Mouse (Mus musculus): ENCODE measurements around the gene Prrc2a.

Gene Prrc2a

DNA sequence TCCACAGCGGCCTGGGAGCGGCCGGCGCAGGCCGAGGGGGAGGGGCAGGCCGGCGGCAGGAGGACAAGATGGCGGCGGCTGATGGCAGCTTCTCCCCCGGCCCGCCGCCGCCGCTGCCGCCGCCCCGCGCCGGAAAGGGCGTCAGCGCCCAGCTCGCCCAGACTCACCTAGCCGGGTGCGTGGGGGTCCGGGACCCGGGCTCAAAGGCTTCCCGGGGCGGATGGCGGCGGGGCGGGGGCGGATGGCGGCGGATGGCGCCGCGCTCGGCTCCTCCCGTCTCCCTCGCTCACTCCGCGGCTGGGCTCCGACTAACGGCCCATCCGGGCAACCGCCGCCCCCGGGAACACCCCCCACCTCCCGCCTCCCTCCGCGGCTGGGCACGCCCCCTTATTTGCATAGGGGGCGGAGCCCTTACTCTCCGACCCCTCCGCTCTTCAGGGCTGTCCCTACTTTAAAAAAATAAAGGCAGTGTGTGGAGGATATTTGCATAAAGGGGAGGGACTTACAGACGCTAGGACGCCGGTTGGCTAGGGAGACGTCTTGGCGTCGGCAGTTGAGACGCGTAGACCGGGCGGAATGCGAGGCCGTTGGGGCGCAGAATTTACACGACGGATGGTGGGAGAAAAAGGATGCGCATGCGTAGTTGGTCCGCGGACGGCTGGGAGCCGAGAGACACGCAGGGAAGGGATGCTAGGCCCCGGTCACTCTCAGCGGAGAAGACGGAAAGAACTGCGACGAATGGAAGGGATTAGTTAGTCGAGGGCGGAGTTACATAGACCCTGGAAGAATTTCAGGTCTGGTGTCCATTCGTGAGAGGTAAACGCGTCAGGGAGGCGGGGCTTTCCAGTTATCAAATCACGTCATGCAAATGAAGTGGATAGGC is at the start of gene Prrc2a:
Prrc2a (minus strand) TSS at position 330 of the 883 bp plus-strand sequence.
- peak; percentile 97 for DNase-seq

DNA sequence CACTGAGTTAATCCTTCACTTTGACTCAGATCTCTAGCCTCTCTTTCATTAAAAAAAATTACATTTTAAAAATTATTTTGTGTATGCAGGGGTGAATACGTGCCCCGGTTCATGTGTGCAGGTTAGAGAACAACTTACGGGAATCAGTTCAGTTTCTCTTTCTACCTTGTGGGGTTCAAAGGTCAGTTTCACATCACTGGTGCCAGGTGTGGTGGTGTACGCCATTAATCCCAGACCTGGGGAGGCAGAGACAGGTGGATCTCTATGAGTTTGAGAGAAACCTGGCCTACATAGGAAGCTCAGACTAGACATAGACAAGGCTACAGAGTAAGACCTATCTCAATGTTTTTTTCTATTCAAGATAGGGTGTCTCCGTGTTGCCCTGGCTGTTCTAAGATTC is 48.4 kb upstream of the Prrc2a start:
- no peak for DNase-seq

DNA sequence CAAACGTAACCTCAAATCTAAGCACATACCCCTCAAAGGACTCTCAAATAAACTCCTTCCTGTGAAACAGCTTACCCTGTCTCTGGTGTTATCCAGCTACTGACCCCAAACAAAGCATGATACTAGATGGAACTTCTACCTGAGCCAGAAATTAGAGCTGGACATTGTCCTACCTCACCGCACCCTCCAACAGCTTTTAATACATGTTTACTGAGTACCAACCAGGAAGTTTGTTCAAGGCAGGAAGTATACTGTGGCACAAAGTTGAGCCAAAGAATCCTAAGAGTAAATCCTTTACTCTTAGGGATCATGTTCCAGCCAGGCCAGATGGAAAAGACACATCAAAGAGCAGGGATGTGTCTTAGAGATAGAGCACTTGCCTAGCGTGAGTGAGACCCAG is 45.9 kb upstream of the Prrc2a start:
- DNase-seq = no peak

DNA sequence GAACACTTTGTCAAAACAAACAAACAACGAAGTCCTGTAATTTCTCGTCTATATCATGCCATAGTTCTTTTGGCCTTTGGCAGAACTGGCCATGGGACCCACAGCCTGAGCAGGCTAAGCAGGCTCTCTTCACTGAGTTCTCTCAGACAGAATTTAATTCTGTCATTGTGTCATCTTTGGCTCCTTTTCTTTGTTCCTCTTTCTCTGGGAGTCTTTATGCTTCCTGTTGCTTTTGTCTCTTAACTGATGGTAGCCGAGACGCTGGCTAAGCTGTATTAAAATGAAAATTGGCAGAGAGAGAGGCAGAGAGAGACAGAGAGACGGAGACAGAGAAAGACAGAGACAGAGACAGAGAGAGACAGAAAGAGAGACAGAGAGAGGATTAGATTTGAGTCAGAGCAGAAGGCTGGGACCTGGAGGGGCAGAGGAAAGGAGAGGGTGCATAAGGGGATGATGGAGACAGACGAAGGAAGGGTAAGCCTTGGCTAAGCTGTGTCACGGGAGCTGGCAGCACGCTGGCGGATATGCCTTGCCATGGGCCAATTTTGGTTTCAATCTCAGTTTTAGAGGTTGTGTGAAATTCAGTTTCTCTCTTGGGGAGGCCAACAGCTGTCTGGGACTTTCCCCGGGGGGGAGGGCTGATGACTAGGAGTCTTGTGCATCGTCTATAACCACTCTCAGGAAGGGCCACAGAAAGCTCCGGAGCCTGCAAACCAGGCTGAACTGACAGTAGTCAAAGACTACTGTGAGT is 45.3 kb upstream of the Prrc2a start:
- no peak for DNase-seq

DNA sequence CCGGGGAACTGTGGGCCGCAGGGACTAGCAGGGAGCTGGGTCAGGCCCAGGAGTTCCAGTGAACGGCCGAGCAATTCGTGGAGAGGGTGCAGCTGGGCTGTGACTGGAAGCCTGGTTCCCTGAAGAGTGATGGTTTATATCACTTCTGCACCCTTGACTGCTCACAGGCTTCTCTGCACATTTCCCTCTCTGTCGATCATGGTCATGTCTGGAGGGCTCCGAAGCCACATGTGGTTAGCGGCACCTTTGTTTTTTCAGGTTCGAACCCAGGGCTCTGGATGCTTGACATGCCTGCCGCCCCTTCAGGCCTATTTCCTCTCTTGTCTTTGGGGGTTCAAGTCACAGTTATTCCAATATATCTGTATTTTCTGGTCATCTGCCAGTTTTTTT is 40.7 kb upstream of the Prrc2a start:
- no peak for DNase-seq

DNA sequence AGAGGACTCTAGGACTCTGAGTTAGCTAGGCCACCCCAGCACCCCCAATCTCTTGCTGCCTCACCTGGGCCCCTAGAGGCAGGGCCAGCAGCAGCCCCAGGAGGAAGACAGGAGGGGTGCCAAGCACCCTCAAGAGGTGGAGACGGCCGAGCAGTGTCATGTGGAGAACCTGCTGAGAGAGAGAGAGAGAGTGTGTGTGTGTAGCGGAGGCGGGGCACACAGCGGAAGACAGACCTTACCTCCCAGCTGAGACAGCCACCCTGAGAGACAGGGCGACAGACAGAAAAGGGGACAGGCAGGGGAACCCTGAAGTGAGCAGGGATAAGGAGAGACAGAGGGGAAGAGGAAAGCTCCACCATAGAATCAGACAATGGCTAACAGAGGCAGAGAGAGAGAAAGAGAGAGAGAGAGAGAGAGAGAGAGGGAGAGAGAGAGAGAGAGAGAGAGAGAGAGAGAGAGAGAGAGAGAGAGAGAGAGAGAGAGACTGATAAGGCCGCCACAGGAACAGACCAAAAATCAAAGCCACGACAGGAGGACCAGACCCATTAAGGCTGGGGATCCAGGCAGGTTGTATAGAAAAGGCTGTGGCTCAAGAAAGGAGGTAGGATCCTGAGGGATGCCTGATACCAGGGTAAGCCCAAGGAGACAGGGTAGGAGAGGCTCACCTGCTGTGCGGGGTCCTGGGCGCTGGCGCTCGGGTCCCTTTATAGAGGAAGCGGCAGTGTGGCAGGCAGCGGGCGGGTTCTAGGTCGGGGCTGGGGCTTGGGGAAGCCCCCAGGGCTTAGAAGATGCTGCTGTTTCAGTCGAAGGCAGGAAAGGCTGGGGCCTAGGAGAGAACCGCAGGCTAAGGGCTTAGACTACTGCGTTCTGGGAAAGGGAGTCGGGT is 40.0 kb upstream of the Prrc2a start, which contains the start of gene Lta:
Lta (minus strand) TSS at position 858 of the 886 bp plus-strand sequence.
- DNase-seq = no peak

DNA sequence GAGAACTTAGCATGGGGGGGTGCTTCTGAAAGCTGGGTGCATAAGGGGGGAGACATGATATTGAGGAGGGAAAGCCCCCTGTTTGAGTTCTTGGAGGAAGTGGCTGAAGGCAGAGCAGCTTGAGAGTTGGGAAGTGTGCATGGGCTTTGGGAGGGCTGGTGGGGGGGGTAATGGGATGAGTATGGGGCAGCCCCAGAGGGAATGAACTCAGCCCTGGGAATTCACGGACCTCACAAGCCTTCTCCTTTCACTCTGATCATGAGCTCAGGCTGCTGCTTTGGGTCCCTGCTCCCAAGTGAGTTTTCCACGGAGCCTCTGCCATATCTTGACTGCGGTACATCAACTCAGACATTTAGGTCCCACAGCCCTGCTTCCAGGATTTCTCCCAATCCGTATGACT is 37.7 kb upstream of the Prrc2a start:
- no peak for DNase-seq

DNA sequence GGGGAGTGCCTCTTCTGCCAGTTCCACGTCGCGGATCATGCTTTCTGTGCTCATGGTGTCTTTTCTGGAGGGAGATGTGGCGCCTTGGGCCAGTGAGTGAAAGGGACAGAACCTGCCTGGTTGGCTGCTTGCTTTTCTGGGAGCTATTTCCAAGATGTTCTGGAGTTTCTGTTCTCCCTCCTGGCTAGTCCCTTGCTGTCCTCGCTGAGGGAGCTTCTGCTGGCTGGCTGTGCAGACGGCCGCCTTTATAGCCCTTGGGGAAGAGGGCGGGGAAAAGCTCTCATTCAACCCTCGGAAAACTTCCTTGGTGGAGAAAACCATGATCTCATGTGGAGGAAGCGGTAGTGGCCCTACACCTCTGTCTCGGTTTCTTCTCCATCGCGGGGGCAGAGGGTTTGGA is 37.1 kb upstream of the Prrc2a start, which contains the start of gene Tnf:
Tnf (minus strand) TSS at position 221 of the 400 bp plus-strand sequence.
- DNase-seq = no peak

DNA sequence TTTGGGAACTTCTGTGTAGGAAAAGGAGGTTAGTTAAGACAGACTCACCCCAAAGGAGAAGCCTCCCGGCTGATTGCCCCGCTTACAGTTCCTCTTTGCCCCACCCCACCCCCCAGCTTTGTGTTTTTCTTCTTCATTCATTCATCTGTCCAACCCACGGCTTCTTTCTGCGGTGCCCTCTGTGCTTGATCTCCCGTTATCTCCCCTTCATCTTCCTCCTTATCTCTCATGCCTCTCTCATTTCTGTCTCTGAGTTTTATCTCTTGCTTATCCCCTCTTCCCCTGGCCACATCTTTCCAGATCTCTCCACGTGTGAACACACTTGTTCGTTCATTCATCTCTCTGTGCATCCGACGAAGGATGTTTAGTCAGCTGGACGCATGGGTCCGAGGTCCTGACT is 36.4 kb upstream of the Prrc2a start:
- no peak for DNase-seq

DNA sequence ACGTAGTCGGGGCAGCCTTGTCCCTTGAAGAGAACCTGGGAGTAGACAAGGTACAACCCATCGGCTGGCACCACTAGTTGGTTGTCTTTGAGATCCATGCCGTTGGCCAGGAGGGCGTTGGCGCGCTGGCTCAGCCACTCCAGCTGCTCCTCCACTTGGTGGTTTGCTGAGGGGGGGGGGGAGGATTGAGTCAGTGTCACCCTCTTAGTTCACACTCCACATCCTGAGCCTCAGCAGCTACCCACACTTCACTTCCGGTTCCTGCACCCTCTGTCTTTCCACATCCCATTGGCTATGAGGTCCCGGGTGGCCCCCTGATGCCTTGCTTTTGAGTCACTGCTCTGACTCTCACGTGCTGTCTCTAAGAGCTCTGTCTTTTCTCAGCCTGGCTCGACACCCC is 35.7 kb upstream of the Prrc2a start:
- no peak for DNase-seq

DNA sequence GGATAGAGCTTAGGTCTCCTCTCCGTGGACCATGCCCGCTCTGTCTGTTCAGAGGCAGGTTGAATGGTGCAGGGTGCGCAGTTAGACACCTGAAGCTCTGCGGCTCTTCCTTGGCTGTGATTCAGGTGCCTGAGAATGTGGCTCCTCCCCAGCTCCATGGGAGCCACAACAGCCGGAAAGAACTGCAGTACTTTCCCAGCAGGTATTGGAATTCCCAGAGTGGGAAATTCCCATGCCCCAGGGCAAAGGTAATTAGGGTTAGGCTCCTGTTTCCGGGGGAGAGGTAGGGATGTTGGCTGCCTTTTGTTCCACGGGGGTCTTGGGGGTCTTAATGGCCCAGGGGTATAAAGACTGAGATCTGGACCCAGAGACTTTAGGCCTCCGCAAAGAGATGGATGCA is 34.2 kb upstream of the Prrc2a start:
- no peak for DNase-seq

DNA sequence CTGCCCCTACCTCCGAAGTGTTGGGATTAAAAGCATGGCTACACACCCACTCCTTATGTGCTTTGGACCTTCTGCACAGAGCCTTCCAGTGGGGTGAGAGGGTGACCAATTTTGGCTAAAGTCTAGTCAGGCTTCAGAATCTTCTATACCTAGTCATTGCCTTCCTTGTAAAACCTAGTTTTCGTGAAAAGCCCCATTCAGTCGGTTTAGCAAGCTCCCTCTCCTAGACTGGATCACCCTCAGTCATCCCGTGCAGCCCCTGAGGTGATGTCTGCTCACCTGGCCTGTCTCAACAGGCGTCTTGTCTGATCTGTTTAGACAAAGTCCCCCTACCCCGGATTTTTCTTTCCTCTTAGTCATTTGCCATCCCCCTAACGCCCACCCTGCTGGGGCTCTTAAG is 33.3 kb upstream of the Prrc2a start:
- no peak for DNase-seq

DNA sequence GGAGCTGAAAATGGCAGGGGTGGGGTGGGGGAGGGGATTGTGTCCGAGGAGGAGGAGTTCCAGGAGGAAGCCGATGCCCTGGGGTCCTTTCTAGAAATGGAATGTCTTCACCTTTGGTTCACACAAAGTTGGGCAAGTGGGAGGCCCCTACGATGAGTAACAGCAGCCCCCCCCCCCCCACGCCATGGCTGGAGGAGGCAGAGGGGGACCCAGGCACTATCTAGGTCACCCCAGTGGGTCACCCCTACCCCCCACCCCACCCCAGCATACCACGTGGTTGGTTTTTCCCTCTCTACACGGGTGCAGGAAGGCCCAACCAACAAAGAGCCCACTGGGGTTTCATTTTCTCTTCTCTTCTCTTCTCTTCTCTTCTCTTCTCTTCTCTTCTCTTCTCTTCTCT is 32.4 kb upstream of the Prrc2a start:
- no peak for DNase-seq

DNA sequence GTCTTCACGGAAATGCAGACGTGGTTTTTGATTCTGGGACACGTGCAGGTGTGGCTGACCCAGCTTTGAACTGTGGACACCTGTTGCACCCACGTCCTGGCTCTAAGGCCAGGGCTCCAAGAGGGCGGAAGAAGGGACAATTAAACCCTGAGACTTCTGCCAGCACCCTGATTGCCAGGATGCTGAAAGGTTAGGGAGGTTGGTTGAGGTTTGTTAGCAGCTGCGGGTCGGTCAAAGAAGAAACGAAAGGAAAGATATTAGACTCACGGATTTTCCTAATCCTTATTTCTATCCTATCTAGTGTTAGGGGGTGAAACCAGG is 31.6 kb upstream of the Prrc2a start:
- no peak for DNase-seq

DNA sequence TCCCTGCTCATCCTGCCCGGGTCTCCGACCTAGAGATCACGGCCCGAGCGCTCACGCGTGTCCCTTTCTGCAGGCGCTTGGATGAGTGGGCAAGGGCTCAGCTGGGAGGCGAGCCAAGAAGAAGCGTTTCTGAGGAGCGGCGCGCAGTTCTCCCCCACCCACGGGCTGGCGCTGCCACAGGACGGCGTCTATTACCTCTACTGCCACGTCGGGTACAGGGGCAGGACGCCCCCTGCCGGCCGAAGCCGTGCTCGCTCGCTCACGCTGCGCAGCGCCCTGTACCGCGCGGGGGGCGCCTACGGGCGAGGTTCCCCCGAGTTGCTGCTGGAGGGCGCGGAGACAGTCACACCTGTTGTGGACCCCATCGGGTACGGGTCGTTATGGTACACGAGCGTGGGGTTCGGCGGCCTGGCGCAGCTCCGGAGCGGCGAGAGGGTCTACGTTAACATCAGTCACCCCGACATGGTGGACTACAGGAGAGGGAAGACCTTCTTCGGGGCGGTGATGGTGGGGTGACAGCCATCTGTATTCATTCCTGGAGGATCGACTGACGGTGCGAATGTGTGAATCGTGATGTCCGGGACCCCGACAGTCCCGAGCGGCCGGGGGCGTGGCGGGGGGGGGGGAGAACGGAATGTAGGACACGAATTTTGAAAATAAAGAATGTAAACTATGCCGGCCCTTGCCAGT is 31.1 kb upstream of the Prrc2a start:
- peak; percentile 90 for DNase-seq

DNA sequence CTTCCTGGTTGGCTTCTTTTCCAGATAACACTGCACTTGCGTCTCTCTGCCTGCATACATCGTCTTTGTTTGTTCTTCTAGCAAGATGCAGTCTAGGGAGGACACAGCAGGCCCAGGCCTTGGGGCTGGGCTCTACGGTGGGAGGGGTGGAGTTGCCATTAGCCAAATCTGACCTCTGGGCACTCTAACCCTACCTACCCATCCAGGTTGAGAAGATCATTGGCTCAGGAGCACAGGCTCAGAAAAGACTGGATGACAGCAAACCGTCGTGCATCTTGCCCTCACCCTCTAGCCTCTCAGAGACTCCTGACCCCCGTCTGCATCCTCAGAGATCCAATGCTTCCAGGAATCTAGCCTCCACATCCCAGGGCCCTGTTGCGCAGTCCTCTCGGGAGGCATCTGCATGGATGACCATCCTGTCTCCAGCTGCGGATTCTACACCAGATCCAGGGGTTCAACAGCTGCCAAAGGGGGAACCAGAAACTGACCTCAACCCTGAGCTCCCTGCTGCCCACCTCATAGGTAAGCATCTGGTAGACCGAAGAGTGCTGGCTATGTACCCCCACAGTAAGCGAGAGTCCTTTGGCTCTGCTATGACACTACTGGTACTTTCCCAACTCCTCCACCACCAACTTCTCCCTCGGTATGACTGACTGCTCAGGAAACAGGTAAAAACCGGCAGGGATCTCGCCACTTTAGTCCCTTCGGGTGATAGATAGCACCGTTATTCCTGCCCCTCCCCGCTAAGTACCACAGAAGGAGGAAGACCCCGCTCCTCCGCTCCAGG is 30.3 kb upstream of the Prrc2a start:
- DNase-seq = no peak

DNA sequence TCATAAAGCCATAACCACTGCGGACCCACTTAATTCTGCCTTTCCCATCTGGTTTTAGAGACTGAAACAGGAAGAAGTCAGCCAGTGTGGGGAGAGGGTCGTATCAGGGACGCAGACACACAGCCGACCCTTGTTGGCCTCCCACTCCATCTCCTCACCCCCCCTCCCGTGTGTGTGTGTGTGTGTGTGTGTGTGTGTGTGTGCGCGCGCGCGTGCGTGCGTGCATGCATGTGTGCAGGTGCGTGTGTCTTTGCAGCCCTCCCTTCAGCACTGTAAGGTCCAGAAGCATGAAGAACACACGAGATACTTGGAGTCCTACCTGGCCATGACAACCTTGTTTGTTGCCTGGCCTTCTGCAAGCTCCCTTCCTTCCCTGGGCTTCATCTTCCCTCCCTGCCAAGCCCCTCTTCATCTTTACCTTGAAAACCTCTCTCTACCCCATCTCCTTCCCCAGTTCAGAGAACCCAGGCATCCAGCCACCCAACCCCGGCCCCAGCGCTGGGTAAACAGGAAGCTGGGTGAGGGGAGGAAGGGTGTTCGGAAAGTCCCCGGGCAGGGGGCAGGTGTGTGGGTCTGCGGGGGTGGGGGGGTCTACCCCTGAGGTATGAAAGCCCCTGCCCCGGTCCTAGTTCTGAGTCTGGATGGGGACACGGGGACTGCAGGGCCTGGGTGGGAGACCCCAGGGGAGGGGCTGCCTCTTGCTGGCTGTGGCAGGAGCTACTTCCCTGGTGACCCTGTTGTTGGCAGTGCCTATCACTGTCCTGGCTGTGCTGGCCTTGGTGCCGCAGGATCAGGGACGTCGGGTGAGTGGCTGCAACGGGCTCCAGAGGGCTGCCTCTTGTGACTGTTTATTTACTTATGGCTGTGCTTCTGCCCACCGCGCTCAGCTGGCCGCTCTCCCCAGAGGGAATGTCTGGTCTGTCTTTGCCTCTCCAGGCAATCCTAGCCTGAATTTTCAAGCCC is 29.5 kb upstream of the Prrc2a start, which contains the start of gene Ltb:
Ltb (plus strand) TSS at position 559 of the 963 bp plus-strand sequence.
- DNase-seq = no peak

DNA sequence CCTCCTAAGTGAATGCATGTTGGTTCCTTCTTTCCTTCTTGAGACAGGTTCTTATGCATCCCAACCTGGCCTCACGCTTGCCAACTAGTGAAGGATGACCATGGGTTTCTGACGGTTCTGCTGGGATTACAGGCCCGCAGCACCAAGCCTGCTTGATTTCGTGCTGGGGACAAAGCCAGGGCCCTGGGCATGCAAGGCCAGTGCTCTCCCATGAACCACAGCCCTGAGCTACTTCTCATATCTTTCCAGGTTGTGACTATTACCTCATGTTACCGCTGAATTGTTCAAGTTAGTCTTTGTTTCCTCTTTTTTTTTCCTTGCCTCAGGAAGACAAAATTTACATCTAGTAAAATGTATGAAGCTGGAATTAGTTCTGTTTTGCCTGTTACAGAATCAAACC is 28.2 kb upstream of the Prrc2a start:
- DNase-seq = no peak

DNA sequence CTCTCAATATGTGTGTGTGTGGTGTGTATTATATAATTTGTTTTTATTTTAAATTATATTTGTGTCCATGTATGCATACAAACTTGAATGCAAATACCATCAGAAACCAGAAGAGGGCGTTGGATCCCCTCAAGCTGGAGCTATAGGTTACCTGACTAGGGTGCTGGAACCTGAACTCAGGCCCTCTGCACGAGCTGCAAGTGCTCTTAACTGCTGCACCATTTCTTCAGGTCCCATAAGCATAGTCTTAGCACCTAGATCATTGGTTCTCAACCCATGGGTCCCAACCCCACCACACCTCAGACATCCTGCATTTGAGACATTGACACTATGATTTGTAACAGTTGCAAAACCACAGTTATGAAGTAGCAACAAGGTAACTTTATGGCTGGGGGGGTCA is 27.0 kb upstream of the Prrc2a start:
- DNase-seq = no peak

DNA sequence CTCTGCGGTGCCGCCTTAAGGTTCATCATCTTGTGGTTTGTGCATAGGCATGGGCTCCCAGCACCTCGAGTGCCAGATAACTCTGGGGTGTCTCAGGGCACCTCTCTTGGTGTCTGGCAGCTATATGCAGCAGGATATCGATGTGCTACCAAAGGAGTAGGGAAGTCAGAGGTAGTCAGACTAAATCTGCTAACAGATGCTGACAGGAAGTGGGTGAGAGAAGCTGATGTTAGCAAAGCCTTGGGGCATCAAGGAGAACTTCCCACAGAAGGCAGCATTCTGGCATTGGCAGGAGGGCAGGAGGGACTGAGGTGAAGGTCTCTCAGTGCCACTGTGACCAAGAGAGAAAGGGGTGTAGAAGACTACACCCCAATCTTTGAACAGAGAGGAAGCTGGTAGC is 25.4 kb upstream of the Prrc2a start:
- no peak for DNase-seq
